Mouse (Mus musculus) cerebellum, adult 2 months (tissue): Measurements from ENCODE around the gene Hs1bp3.

Experiments
- CTCF ChIP-seq: fragments of 200-500 bp; IDR thresholded peaks from 2 replicates; pipeline ENCODE4 v1.5.1; 2011; ENCODE audit warnings: low read depth, mild to moderate bottlenecking, control low read depth, low read length, moderate library complexity, borderline replicate concordance; ENCODE audit not compliant: insufficient read depth
- POLR2A ChIP-seq: fragments of 200-500 bp; IDR thresholded peaks from 2 replicates; pipeline ENCODE4 v1.6.1; 2011; ENCODE audit warnings: low read length, control low read depth, borderline replicate concordance; ENCODE audit not compliant: insufficient read depth

DNA sequence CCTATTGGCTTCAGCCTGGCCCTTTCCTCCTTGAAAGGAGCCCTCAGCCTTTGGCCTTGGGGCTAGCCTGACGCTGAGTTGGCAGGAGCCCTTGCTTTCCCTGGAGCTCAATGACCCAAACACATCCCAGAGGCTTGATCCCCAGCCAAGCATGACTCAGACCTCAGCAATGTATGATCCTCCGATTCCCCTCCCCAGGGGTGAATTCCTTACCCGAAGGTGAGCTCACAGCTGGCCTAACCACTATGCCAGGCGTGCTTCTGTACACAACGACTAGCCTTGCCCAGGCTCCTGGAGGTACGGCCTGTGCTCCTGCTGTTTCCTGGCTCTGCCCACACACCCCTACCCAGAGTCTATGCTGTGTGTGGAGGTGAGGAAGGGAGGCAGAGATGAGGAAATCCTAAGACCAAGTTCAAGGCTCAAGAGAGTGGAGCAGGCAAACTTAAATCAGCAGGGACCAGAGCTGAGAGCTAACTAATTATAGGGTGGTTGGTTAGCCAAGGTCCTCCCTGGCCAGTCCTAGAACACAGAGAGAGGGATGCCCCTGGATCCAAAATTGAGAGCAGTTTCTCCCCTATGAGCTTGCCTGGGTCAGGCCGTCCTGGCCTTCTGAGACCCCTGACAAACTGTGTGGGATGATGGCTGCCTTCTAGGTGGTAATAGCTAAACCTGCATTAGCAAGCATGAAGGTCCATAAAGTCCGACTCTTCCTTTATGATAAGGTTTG lies 66.7 kb downstream of the Hs1bp3 start:
- no peak for TF ChIP-seq CTCF
- TF ChIP-seq POLR2A = no peak
